Mouse (Mus musculus) liver, postnatal 0 days (tissue): ENCODE measurements around the gene Capn9. TPM values are rescaled to one million over a fixed set of nuclear protein-coding genes. Genes with fewer than 3 reads are reported as not detected.

Experiments used
- ATAC-seq: fragments of 200-750 bp; cut with Nextera tagmentation; 2 replicates; pipeline ENCODE4 v1.8.0; 2017; ENCODE audit warnings: mild to moderate bottlenecking, moderate library complexity
- DNase-seq: peaks from one replicate; pipeline ENCODE4 v3.0.0-alpha.2; 2016
- H3K27ac ChIP-seq: fragments of 300-500 bp; sonication (generic); 2 replicates; pipeline ENCODE4 v1.5.1; 2014; ENCODE audit warnings: antibody characterized with exemption, moderate library complexity, mild to moderate bottlenecking, low read depth
- H3K27me3 ChIP-seq: fragments of 300-500 bp; sonication (generic); 2 replicates; pipeline ENCODE4 v1.6.1; 2014; ENCODE audit warnings: low read length, control low read depth, mixed read lengths; ENCODE audit not compliant: insufficient read depth
- H3K36me3 ChIP-seq: fragments of 300-500 bp; sonication (generic); replicated peaks from 2 replicates; pipeline ENCODE4 v1.6.1; 2014; ENCODE audit warnings: mild to moderate bottlenecking, control low read depth, low read length, moderate library complexity, mixed read lengths; ENCODE audit not compliant: insufficient read depth
- H3K4me1 ChIP-seq: fragments of 300-500 bp; sonication (generic); 2 replicates; pipeline ENCODE4 v1.6.1; 2014; ENCODE audit warnings: antibody characterized with exemption, mild to moderate bottlenecking, control low read depth; ENCODE audit not compliant: insufficient read depth
- H3K4me2 ChIP-seq: fragments of 300-500 bp; sonication (generic); 2 replicates; pipeline ENCODE4 v1.6.1; 2014; ENCODE audit warnings: low read depth, mild to moderate bottlenecking, low read length, moderate library complexity, mixed read lengths
- H3K4me3 ChIP-seq: fragments of 300-500 bp; sonication (generic); 2 replicates; pipeline ENCODE4 v1.5.1; 2014; ENCODE audit warnings: low read depth, low read length
- H3K9ac ChIP-seq: fragments of 300-500 bp; sonication (generic); replicated peaks from 2 replicates; pipeline ENCODE4 v1.6.1; 2014; ENCODE audit warnings: mild to moderate bottlenecking, moderate library complexity
- H3K9me3 ChIP-seq: fragments of 300-500 bp; sonication (generic); 2 replicates; pipeline ENCODE4 v1.6.1; 2016; ENCODE audit warnings: mild to moderate bottlenecking, control low read depth, low read length, mixed read lengths
- CTCF ChIP-seq: sonication (generic); IDR thresholded peaks from 2 replicates; pipeline ENCODE4 v1.5.1; 2016; ENCODE audit warnings: antibody characterized with exemption, low read depth
- EP300 ChIP-seq: IDR thresholded peaks from 2 replicates; pipeline ENCODE4 v1.6.1; 2016; ENCODE audit warnings: antibody characterized with exemption, low read depth, mild to moderate bottlenecking
- WGBS: fragments of 180-500 bp; shearing (Covaris S2); extraction: QIAGEN DNeasy Blood & Tissue Kit; methylation state at CpG from one replicate; pipeline ENCODE4 v1.1.7; 2014; ENCODE audit not compliant: insufficient replicate concordance; 5-methylcytosine and 5-hydroxymethylcytosine counted together
- polyA plus RNA-seq: library from polyadenylated mRNA; unstranded; fragments of >200 nt; fragmentation: Nextera tagmentation; extraction: Ambion mirVana; gene quantifications from 2 replicates; pipeline ENCODE4 v1.2.1, GENCODE M21; 2015

The Capn9 gene
- polyA plus RNA-seq, 1 experiment from 2014 or later = not detected

DNA sequence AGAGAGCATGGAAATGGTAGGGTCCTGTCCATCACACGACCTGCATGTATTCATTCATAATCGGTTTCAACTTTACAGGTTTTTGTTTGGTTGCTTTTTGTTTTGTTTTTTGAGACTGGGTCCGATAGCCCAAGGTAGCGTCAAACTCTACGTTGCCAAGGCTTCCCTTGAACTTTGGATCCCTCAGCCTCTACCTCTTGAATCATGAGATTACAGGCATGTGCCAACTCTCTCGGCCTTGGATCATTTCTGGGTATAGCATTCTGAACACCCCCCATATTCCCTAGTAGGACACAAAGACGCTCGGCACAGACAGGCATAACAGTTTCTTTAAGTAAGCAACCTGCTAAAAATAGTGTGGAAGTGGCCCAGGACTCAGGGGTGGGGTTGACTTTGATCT is 65.7 kb downstream of the Capn9 start:
- H3K27me3 ChIP-seq = no peaks in the 10 kb centered on the region
- DNase-seq = no peak
- no peaks in the 10 kb centered on the region for H3K4me1 ChIP-seq
- H3K9ac ChIP-seq = no peak overlapping the region
- 93% methylated on average over 8 of the region's 8 CpGs for WGBS
- H3K4me2 ChIP-seq = no peak overlapping the region
- no peak for ATAC-seq
- TF ChIP-seq EP300 = no peak
- no peak for TF ChIP-seq CTCF
- H3K9me3 ChIP-seq = no peaks in the 10 kb centered on the region
- H3K36me3 ChIP-seq = peaks cover 28% of the 10 kb centered on the region
- H3K4me3 ChIP-seq = no peak overlapping the region
- no peak overlapping the region for H3K27ac ChIP-seq

DNA sequence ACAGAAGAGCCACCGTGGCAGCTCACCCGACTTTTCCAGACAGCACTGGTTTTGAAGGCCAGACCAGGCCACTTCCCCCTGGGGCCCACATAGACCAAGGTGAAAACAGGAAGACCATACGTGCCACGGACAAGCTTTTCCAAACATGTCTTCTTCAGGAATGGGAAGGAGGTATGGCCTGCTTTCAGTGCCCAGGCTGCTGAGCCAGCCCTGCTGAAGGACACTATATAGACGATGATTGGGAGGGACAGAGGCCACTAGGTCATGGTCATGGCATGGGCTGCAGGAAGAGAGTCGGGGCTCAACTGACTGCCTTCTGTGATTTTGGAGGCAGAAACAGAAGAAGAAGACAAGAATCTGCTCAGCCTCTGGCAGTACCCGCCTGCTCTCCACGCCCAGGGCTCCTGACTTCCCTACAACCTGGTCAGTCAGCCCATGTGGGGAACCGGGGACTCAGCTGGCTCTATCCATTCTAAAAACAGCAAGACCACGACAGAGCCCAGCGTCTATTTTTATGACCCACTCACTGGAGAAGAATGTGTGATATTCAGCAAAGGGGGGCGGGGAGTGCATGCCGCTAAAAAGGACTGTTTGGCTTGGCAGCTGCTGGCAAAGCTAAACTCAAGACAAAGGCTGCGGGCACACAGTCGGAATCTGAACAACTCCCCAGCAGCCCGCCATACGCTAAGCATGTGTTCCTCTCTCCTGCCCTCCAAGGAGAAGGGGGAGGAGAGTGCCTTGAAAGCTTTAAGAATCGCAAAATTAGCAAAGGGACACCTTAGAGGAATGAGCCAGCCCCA is 67.8 kb downstream of the Capn9 start:
- H3K9me3 ChIP-seq = no peaks in the 10 kb centered on the region
- no peak for ATAC-seq

GRCm38 (mm10) chr8:124648311-124648710 is 72.4 kb downstream of the Capn9 start:
- DNase-seq = no peak
- no peaks in the 10 kb centered on the region for H3K27me3 ChIP-seq
- no peak overlapping the region for H3K27ac ChIP-seq
- H3K9ac ChIP-seq = no peak overlapping the region
- H3K36me3 ChIP-seq = peaks cover 3% of the 10 kb centered on the region; the same call in 1 of the 2 replicates
- no peaks in the 10 kb centered on the region for H3K9me3 ChIP-seq
- no peak overlapping the region for H3K4me2 ChIP-seq
- ATAC-seq = no peak
- peaks cover 18% of the 10 kb centered on the region for H3K4me1 ChIP-seq
- no peak overlapping the region for H3K4me3 ChIP-seq
- no peak for TF ChIP-seq EP300
- TF ChIP-seq CTCF = no peak

More for the DNA sequence above, 67.8 kb downstream of the Capn9 start:
- TF ChIP-seq CTCF (no peak), EP300 (no peak)
- no peak overlapping the region for H3K9ac ChIP-seq
- H3K27ac ChIP-seq = no peak overlapping the region
- no peak overlapping the region for H3K4me3 ChIP-seq
- H3K4me2 ChIP-seq = no peak overlapping the region
- WGBS = 61% methylated on average over 18 of the region's 18 CpGs
- no peaks in the 10 kb centered on the region for H3K27me3 ChIP-seq
- peaks cover 11% of the 10 kb centered on the region for H3K36me3 ChIP-seq
- no peaks in the 10 kb centered on the region for H3K4me1 ChIP-seq
- DNase-seq = no peak

GRCm38 (mm10) chr8:124651776-124652175 is 75.9 kb downstream of the Capn9 start:
- no peak overlapping the region for H3K4me3 ChIP-seq
- peak overlapping the region; percentile 84 for H3K27ac ChIP-seq
- H3K9ac ChIP-seq = no peak overlapping the region
- no peak overlapping the region for H3K4me2 ChIP-seq
- peak; percentile 74 for DNase-seq
- H3K4me1 ChIP-seq = peaks cover 27% of the 10 kb centered on the region
- H3K9me3 ChIP-seq = no peaks in the 10 kb centered on the region
- 69% methylated on average over 20 of the region's 20 CpGs for WGBS
- peak; percentile 96 for ATAC-seq
- no peak for TF ChIP-seq EP300
- no peak for TF ChIP-seq CTCF
- peaks cover 3% of the 10 kb centered on the region; the same call in 1 of the 2 replicates for H3K36me3 ChIP-seq
- H3K27me3 ChIP-seq = no peaks in the 10 kb centered on the region

DNA sequence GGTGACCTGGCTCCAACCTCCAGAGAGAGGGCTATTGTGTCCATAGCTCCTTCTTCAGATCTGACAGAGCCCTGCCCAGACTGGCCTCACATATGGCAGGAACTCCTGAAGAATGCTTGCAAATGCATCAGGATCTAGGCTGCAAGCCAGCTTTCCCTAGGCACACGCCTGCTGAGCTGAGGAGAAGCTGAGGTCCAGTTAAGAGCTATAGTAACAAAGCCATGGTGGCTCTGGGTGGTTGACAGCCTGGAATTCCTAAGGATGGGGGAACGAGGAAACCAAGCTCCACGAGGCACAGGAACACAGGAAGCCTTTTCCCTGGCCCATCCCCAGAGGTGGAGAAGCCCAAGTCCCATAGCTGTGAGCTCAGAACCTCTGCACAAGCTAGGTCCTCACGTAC is 76.6 kb downstream of the Capn9 start:
- Histone ChIP-seq H3K4me2 (no peak overlapping the region), H3K27me3 (no peaks in the 10 kb centered on the region), H3K4me1 (peaks cover 33% of the 10 kb centered on the region), H3K36me3 (peaks cover 3% of the 10 kb centered on the region; the same call in 1 of the 2 replicates), H3K4me3 (no peak overlapping the region), H3K9me3 (no peaks in the 10 kb centered on the region), H3K9ac (no peak overlapping the region), H3K27ac (peak overlapping the region; percentile 84; the same call in 1 of the 2 replicates)
- no peak for DNase-seq
- no peak for ATAC-seq
- 52% methylated on average over 4 of the region's 4 CpGs for WGBS
- no peak for TF ChIP-seq CTCF
- no peak for TF ChIP-seq EP300

DNA sequence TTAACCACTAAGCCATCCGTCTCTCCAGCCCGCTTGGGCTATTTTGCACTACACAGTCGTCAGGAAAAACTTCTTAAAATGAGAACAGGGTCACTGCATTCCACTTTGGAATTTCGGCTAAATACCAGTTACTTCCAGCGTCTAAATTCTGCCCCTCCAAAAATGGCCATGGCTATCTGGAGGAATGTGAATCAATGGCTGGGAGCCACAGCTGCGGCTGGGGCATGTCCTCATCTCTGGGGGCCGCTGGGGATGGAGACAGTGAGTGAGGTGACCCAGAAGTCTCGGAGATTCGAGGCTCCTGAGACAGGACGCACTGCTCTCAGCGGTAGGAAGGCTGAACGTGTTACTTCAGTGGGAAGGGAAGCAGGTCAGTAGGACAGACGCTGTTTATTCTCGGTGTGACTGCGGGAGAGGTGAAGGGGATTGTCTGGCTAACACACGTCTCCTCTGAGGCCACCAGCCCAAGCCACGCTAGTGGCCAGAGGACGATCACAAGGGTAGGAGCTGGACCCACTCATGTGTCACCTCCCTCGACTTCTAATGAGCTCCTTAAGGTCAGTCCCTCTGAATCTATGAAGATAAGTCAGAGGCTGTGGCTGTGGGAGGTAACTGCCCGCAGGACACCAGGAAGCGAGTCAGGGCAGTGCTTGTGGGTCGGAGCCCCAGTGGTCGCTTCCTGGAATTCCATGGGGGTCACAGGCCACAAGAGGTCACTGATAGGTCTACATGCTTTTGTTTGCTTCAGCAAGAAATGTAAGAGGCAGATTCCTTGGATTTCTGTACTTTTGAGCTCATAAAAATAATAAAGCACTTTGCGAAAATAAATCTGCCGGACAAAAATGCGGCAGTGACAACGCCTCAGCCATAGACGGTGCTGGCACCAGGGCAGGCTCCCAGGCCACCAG is 77.9 kb downstream of the Capn9 start:
- Histone ChIP-seq H3K27ac (no peak overlapping the region), H3K4me2 (no peak overlapping the region), H3K36me3 (peaks cover 3% of the 10 kb centered on the region; the same call in 1 of the 2 replicates), H3K9me3 (no peaks in the 10 kb centered on the region), H3K27me3 (no peaks in the 10 kb centered on the region), H3K9ac (no peak overlapping the region), H3K4me1 (peaks cover 46% of the 10 kb centered on the region), H3K4me3 (no peak overlapping the region)
- ATAC-seq (no peak), DNase-seq (no peak)
- TF ChIP-seq CTCF = no peak
- TF ChIP-seq EP300 = no peak
- WGBS = 71% methylated on average over 28 of the region's 28 CpGs
